Mouse (Mus musculus) spleen, postnatal 0 days (tissue): Measurements from ENCODE around the gene Gtf2i. TPM values are rescaled to one million over a fixed set of nuclear protein-coding genes. Genes with fewer than 3 reads are reported as not detected.

Experiments used
- polyA plus RNA-seq: library from polyadenylated mRNA; unstranded; fragments of >200 nt; fragmentation: Nextera tagmentation; extraction: Ambion mirVana; gene quantifications from 2 replicates; pipeline ENCODE4 v1.2.1, GENCODE M21; 2015

Gene Gtf2i
- polyA plus RNA-seq = 41.7 and 48.7 TPM in 2 replicates

GRCm38 (mm10) chr5:134314688-134315622 is at the start of gene Gtf2i:
TSS of gene Gtf2i (minus strand) at chr5:134314760.

GRCm38 (mm10) chr5:134229391-134229790 is 85.2 kb downstream of the Gtf2i start, which contains the start of gene Ncf1:
TSS of gene Ncf1 (minus strand) at chr5:134229625.

Other genes starting within 250 kb of the Gtf2i start
- gene Castor2, start 215.0 kb downstream of the Gtf2i start, polyA plus RNA-seq = 2.1 and 2.3 TPM in 2 replicates
- 16.0 and 16.2 TPM in 2 replicates for gene Rcc1l, start 138.0 kb downstream of the Gtf2i start, polyA plus RNA-seq
- gene Gtf2ird2, start 130.7 kb downstream of the Gtf2i start, polyA plus RNA-seq = 4.0 and 4.9 TPM in 2 replicates
- gene Ncf1, start 85.1 kb downstream of the Gtf2i start, polyA plus RNA-seq = 41.1 and 63.6 TPM in 2 replicates
- gene Gtf2ird1, start 142.0 kb upstream of the Gtf2i start, polyA plus RNA-seq = 15.5 and 17.9 TPM in 2 replicates
- 0.89 and 1.3 TPM in 2 replicates for gene Clip2, start 237.7 kb upstream of the Gtf2i start, polyA plus RNA-seq
- gene Syna, start 245.4 kb upstream of the Gtf2i start, polyA plus RNA-seq = not detected in 2 replicates